Mouse (Mus musculus): ENCODE measurements around the gene Srsf11. TPM values are rescaled to one million over a fixed set of nuclear protein-coding genes. Genes with fewer than 3 reads are reported as not detected.

Srsf11 gene
- polyA plus RNA-seq, 1 experiment from 2014 or later = 276 TPM

DNA sequence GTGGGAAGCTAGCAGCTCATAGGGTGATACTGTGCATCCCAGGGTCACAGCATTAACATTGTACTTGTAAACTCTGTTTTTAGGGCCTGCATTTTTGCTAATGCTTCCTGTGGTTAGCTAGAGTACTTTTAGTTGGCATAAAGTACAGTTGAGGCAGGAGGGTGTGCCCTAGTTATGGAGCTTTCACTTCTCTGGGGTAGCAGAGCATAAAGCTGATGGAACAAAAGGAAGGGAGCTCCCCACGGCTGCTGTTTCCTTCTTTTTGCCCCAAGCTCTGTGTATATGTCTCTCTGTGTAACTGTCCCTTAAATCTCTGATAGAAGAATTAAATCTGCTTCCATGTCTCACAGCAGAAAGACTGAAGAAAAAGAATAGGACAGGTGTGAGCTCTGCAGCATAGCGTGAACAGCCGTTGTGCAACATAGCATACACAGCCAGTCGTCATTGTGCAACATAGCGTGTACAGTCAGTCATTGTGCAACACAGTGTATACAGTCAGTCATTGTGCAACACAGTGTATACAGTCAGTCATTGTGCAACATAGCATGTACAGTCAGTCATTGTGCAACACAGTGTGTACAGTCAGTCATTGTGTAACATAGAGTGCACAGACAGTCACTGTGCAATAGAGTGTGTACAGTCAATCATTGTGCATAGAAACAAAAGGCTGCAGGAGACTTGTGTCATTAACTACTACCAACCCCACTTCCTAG lies 25.5 kb upstream of the Srsf11 start:
- H3K36me3 ChIP-seq (ENCODE audit: control insufficient read depth, insufficient read depth, low read length) = peaks cover 55% of the 10 kb centered on the region
- ATAC-seq (replicated peaks; ENCODE audit: low FRiP score, low TSS enrichment, low read depth) (no peak), DNase-seq (ENCODE audit: low spot score) (no peak)
- no peak overlapping the region for H3K27ac ChIP-seq (ENCODE audit: low read depth)
- H3K4me2 ChIP-seq (ENCODE audit: low read length) = no peak overlapping the region
- H3K9me3 ChIP-seq (ENCODE audit: control insufficient read depth, low read length) = no peaks in the 10 kb centered on the region
- WGBS = 91% methylated on average over 5 of the region's 5 CpGs
- H3K27me3 ChIP-seq (replicated peaks; ENCODE audit: control insufficient read depth, insufficient read depth, low read length) = no peaks in the 10 kb centered on the region
- H3K4me3 ChIP-seq (ENCODE audit: low read depth, low read length) = no peak overlapping the region
- no peaks in the 10 kb centered on the region for H3K4me1 ChIP-seq (replicated peaks; ENCODE audit: control insufficient read depth, insufficient read depth, low read length)
- no peak overlapping the region for H3K9ac ChIP-seq (ENCODE audit: low read length)

GRCm38 (mm10) chr3:158060621-158061291 lies 24.3 kb upstream of the Srsf11 start:
- DNase-seq (ENCODE audit: low spot score) (no peak), ATAC-seq (replicated peaks; ENCODE audit: low FRiP score, low TSS enrichment, low read depth) (no peak)
- no peak overlapping the region for H3K4me2 ChIP-seq (ENCODE audit: low read length)
- H3K36me3 ChIP-seq (ENCODE audit: control insufficient read depth, insufficient read depth, low read length) = peaks cover 60% of the 10 kb centered on the region
- no peak overlapping the region for H3K9ac ChIP-seq (ENCODE audit: low read length)
- H3K4me1 ChIP-seq (replicated peaks; ENCODE audit: control insufficient read depth, insufficient read depth, low read length) = no peaks in the 10 kb centered on the region
- WGBS = 86% methylated on average over 2 of the region's 2 CpGs
- no peak overlapping the region for H3K4me3 ChIP-seq (ENCODE audit: low read depth, low read length)
- H3K9me3 ChIP-seq (ENCODE audit: control insufficient read depth, low read length) = no peaks in the 10 kb centered on the region
- H3K27me3 ChIP-seq (replicated peaks; ENCODE audit: control insufficient read depth, insufficient read depth, low read length) = no peaks in the 10 kb centered on the region
- H3K27ac ChIP-seq (ENCODE audit: low read depth) = no peak overlapping the region

- H3K9ac ChIP-seq (ENCODE audit: low read length) = no peak overlapping the region
- H3K4me1 ChIP-seq (replicated peaks; ENCODE audit: control insufficient read depth, insufficient read depth, low read length) = no peaks in the 10 kb centered on the region
- no peaks in the 10 kb centered on the region for H3K9me3 ChIP-seq (ENCODE audit: control insufficient read depth, low read length)
- 86% methylated on average over 2 of the region's 2 CpGs for WGBS
- H3K4me2 ChIP-seq (ENCODE audit: low read length) = no peak overlapping the region
- peaks cover 43% of the 10 kb centered on the region for H3K36me3 ChIP-seq (ENCODE audit: control insufficient read depth, insufficient read depth, low read length)
- H3K27me3 ChIP-seq (replicated peaks; ENCODE audit: control insufficient read depth, insufficient read depth, low read length) = no peaks in the 10 kb centered on the region
- no peak overlapping the region for H3K4me3 ChIP-seq (ENCODE audit: low read depth, low read length)
- H3K27ac ChIP-seq (ENCODE audit: low read depth) = no peak overlapping the region
- DNase-seq (ENCODE audit: low spot score) (no peak), ATAC-seq (replicated peaks; ENCODE audit: low FRiP score, low TSS enrichment, low read depth) (no peak)
These were observed 13.1 kb upstream of the Srsf11 start for GRCm38 (mm10) chr3:158049508-158049907.

GRCm38 (mm10) chr3:158040755-158041154 lies 4.3 kb upstream of the Srsf11 start:
- H3K4me3 ChIP-seq (ENCODE audit: low read depth, low read length) = no peak overlapping the region
- no peaks in the 10 kb centered on the region for H3K9me3 ChIP-seq (ENCODE audit: control insufficient read depth, low read length)
- no peaks in the 10 kb centered on the region for H3K27me3 ChIP-seq (replicated peaks; ENCODE audit: control insufficient read depth, insufficient read depth, low read length)
- ATAC-seq (replicated peaks; ENCODE audit: low FRiP score, low TSS enrichment, low read depth) (no peak), DNase-seq (ENCODE audit: low spot score) (no peak)
- H3K27ac ChIP-seq (ENCODE audit: low read depth) = no peak overlapping the region
- no peak overlapping the region for H3K4me2 ChIP-seq (ENCODE audit: low read length)
- 0 out of 2 replicates have a peak, but pooled peaks cover 5% of the 10 kb centered on the region for H3K4me1 ChIP-seq (replicated peaks; ENCODE audit: control insufficient read depth, insufficient read depth, low read length)
- 88% methylated on average over 2 of the region's 2 CpGs for WGBS
- H3K9ac ChIP-seq (ENCODE audit: low read length) = no peak overlapping the region
- H3K36me3 ChIP-seq (ENCODE audit: control insufficient read depth, insufficient read depth, low read length) = no peaks in the 10 kb centered on the region

GRCm38 (mm10) chr3:158038106-158038505 lies 1.7 kb upstream of the Srsf11 start:
- no peak overlapping the region for H3K4me3 ChIP-seq (ENCODE audit: low read depth, low read length)
- no peaks in the 10 kb centered on the region for H3K27me3 ChIP-seq (replicated peaks; ENCODE audit: control insufficient read depth, insufficient read depth, low read length)
- ATAC-seq (replicated peaks; ENCODE audit: low FRiP score, low TSS enrichment, low read depth) (no peak), DNase-seq (ENCODE audit: low spot score) (no peak)
- no peak overlapping the region for H3K4me2 ChIP-seq (ENCODE audit: low read length)
- H3K27ac ChIP-seq (ENCODE audit: low read depth) = no peak overlapping the region
- WGBS = 92% methylated on average over 3 of the region's 3 CpGs
- no peak overlapping the region for H3K9ac ChIP-seq (ENCODE audit: low read length)
- peaks cover 19% of the 10 kb centered on the region for H3K4me1 ChIP-seq (replicated peaks; ENCODE audit: control insufficient read depth, insufficient read depth, low read length)
- no peaks in the 10 kb centered on the region for H3K36me3 ChIP-seq (ENCODE audit: control insufficient read depth, insufficient read depth, low read length)
- H3K9me3 ChIP-seq (ENCODE audit: control insufficient read depth, low read length) = no peaks in the 10 kb centered on the region

- peaks cover 25% of the 10 kb centered on the region for H3K4me1 ChIP-seq (replicated peaks; ENCODE audit: control insufficient read depth, insufficient read depth, low read length)
- H3K27ac ChIP-seq (ENCODE audit: low read depth) = peak overlapping the region; percentile 90
- peak overlapping the region; percentile 95 for H3K9ac ChIP-seq (ENCODE audit: low read length)
- 1% methylated on average over 11 of the region's 11 CpGs for WGBS
- H3K27me3 ChIP-seq (replicated peaks; ENCODE audit: control insufficient read depth, insufficient read depth, low read length) = no peaks in the 10 kb centered on the region
- DNase-seq (ENCODE audit: low spot score) = no peak
- H3K4me3 ChIP-seq (ENCODE audit: low read depth, low read length) = peak overlapping the region; percentile 97
- H3K36me3 ChIP-seq (ENCODE audit: control insufficient read depth, insufficient read depth, low read length) = no peaks in the 10 kb centered on the region
- no peaks in the 10 kb centered on the region for H3K9me3 ChIP-seq (ENCODE audit: control insufficient read depth, low read length)
- peak overlapping the region; percentile 93 for H3K4me2 ChIP-seq (ENCODE audit: low read length)
- no peak for ATAC-seq (replicated peaks; ENCODE audit: low FRiP score, low TSS enrichment, low read depth)
These were observed 573 bp downstream of the Srsf11 start for GRCm38 (mm10) chr3:158035866-158036265.

DNA sequence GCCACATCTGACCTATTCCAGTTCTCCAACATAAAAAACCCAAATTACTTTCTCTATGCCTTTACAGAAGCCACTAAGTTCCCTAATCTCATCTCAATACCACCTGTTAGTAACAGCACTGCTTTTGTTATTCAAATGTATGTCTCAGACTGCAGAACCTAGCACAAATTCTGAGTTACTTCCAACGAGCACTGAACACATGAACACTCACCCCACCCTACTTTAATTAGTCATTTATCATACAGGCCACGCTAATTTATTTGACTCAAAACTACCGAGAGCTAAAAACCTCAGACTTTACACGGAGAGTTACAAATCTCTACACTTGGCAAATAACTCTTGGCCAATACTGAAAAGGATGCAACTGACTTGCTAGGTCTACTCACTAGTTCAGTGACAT lies 4.3 kb downstream of the Srsf11 start:
- Histone ChIP-seq H3K4me1 (replicated peaks; ENCODE audit: control insufficient read depth, insufficient read depth, low read length) (peaks cover 19% of the 10 kb centered on the region), H3K27me3 (replicated peaks; ENCODE audit: control insufficient read depth, insufficient read depth, low read length) (no peaks in the 10 kb centered on the region), H3K36me3 (ENCODE audit: control insufficient read depth, insufficient read depth, low read length) (peaks cover 11% of the 10 kb centered on the region; the same call in 1 of the 2 replicates), H3K9ac (ENCODE audit: low read length) (peak overlapping the region; percentile 96), H3K4me3 (ENCODE audit: low read depth, low read length) (peak overlapping the region; percentile 90), H3K4me2 (ENCODE audit: low read length) (peak overlapping the region; percentile 81), H3K9me3 (ENCODE audit: control insufficient read depth, low read length) (no peaks in the 10 kb centered on the region), H3K27ac (ENCODE audit: low read depth) (peak overlapping the region; percentile 97)
- 6% methylated on average over 4 of the region's 4 CpGs for WGBS
- ATAC-seq (replicated peaks; ENCODE audit: low FRiP score, low TSS enrichment, low read depth) (no peak), DNase-seq (ENCODE audit: low spot score) (no peak)

- under 1% methylated on average over 55 of the region's 61 CpGs for WGBS
- peak; percentile 88 for ATAC-seq (replicated peaks; ENCODE audit: low FRiP score, low TSS enrichment, low read depth)
- H3K9me3 ChIP-seq (ENCODE audit: control insufficient read depth, low read length) = no peaks in the 10 kb centered on the region
These were observed 5.0 kb downstream of the Srsf11 start for GRCm38 (mm10) chr3:158031371-158031925.

More at GRCm38 (mm10) chr3:158031371-158031925, 5.0 kb downstream of the Srsf11 start:
- H3K4me1 ChIP-seq (replicated peaks; ENCODE audit: control insufficient read depth, insufficient read depth, low read length) = peaks cover 19% of the 10 kb centered on the region
- peak overlapping the region; percentile 96 for H3K9ac ChIP-seq (ENCODE audit: low read length)
- H3K4me2 ChIP-seq (ENCODE audit: low read length) = peak overlapping the region; percentile 81
- H3K27me3 ChIP-seq (replicated peaks; ENCODE audit: control insufficient read depth, insufficient read depth, low read length) = no peaks in the 10 kb centered on the region
- H3K36me3 ChIP-seq (ENCODE audit: control insufficient read depth, insufficient read depth, low read length) = peaks cover 15% of the 10 kb centered on the region
- H3K4me3 ChIP-seq (ENCODE audit: low read depth, low read length) = peak overlapping the region; percentile 90
- peak overlapping the region; percentile 97 for H3K27ac ChIP-seq (ENCODE audit: low read depth)
- DNase-seq (ENCODE audit: low spot score) = peak; percentile 94

Data from intestine, embryonic 14.5 days (tissue).